ENCODE assay signal across 13 mouse cellular contexts in the genomic region with DNA sequence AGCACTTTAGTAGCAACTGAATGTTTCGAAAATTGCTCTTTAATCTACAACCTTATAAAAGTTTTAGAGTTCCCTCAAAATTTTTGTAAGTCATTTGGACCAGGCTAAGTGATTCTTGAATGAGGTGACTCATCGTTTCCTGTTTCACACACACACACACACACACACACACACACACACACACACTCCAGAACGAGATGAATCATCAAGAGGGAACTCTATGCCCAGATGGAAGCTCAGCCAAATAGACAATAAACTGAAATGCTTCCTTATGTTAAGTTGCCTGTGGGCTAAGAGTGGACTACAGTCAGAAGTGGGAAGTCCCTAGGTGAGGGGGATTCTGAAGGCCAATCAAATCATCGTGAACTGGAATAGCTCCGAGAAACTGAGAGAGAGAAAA.
DNase-seq lines count a peak whose midpoint lies in the region; ATAC-seq lines count a peak whose summit lies in the region.
"Had no signal": no experiment of that assay in that cellular context is flagged by ENCODE, and none has a peak within 500 bp of the region (broad histone marks: within the 10 kb centered on the region; RNA-seq: fewer than 3 reads in every experiment).

No protein-coding gene starts in this region.

- no peak overlapping the region for H3K4me2 ChIP-seq in forebrain, embryonic 13.5 days
- H3K4me2 ChIP-seq: heart, embryonic 15.5 days; limb, embryonic 12.5 days; neural tube, embryonic 13.5 days had no signal

- no peak overlapping the region for H3K9ac ChIP-seq in forebrain, embryonic 13.5 days
- H3K9ac ChIP-seq: forebrain, postnatal 0 days; heart, embryonic 15.5 days; limb, embryonic 12.5 days; neural tube, embryonic 13.5 days had no signal

- H3K36me3 ChIP-seq in forebrain, embryonic 13.5 days (ENCODE audit: poor library complexity, severe bottlenecking): no peaks in the 10 kb centered on the region
- no peaks in the 10 kb centered on the region for H3K36me3 ChIP-seq in forebrain, embryonic 10.5 days (replicated peaks)
- H3K36me3 ChIP-seq: heart, embryonic 15.5 days; limb, embryonic 12.5 days; neural tube, embryonic 13.5 days had no signal

- no peak for ATAC-seq in forebrain, embryonic 13.5 days
- ATAC-seq: forebrain, postnatal 0 days had no signal

- intact Hi-C loops in left cerebral cortex, postnatal 4 days (cut with DNase I): no loop called here
- intact Hi-C loops in heart, postnatal 25 days (cut with DNase I): no loop called here

- no peaks in the 10 kb centered on the region for H3K9me3 ChIP-seq in forebrain, embryonic 13.5 days (replicated peaks)
- no peaks in the 10 kb centered on the region for H3K9me3 ChIP-seq in forebrain, embryonic 10.5 days
- H3K9me3 ChIP-seq: heart, embryonic 15.5 days; limb, embryonic 12.5 days; neural tube, embryonic 13.5 days had no signal

- peak; percentile 16 for DNase-seq in left cerebral cortex, adult 11 months (ENCODE audit: low spot score)
- DNase-seq in left cerebral cortex, postnatal 4 days: no peak
- DNase-seq in adipocyte (ENCODE audit: low spot score): peak; percentile 83
- DNase-seq in layer of hippocampus, adult 11-12 months (ENCODE audit: low spot score): peak; percentile 14
- DNase-seq in right cerebral cortex, postnatal 25 days: peak; percentile 20
- DNase-seq in heart, postnatal 25 days (ENCODE audit: low spot score): no peak
- no peak for DNase-seq in forebrain, embryonic 10.5 days (ENCODE audit: extremely low spot score, low spot score)
- DNase-seq: forebrain, postnatal 0 days; kidney, adult 8-10 months had no signal

- no peak overlapping the region for H3K27ac ChIP-seq in forebrain, embryonic 13.5 days
- no peak overlapping the region for H3K27ac ChIP-seq in forebrain, embryonic 10.5 days
- H3K27ac ChIP-seq: heart, embryonic 15.5 days; limb, embryonic 12.5 days; neural tube, embryonic 13.5 days had no signal

- no peaks in the 10 kb centered on the region for H3K4me1 ChIP-seq in forebrain, embryonic 13.5 days
- H3K4me1 ChIP-seq in forebrain, embryonic 10.5 days: no peaks in the 10 kb centered on the region
- H3K4me1 ChIP-seq: heart, embryonic 15.5 days; limb, embryonic 12.5 days; neural tube, embryonic 13.5 days had no signal

- WGBS in forebrain, embryonic 13.5 days: 82% methylated on average over 5 of the region's 5 CpGs
- 85% methylated on average over 5 of the region's 5 CpGs for WGBS in forebrain, embryonic 10.5 days

- H3K4me3 ChIP-seq in forebrain, embryonic 13.5 days: no peak overlapping the region
- no peak overlapping the region for H3K4me3 ChIP-seq in forebrain, embryonic 10.5 days
- H3K4me3 ChIP-seq: heart, embryonic 15.5 days; limb, embryonic 12.5 days; neural tube, embryonic 13.5 days had no signal

- H3K27me3 ChIP-seq in forebrain, embryonic 13.5 days: no peaks in the 10 kb centered on the region
- no peaks in the 10 kb centered on the region for H3K27me3 ChIP-seq in forebrain, embryonic 10.5 days (ENCODE audit: poor library complexity, severe bottlenecking)
- H3K27me3 ChIP-seq: heart, embryonic 15.5 days; limb, embryonic 12.5 days; neural tube, embryonic 13.5 days had no signal

Comparison
In these comparisons a context has a peak if more than half of its experiments do, and no peak if none do; other contexts are left out.
1. DNase-seq: peak in left cerebral cortex, adult 11 months (single experiment), adipocyte (single experiment), layer of hippocampus, adult 11-12 months (single experiment) and right cerebral cortex, postnatal 25 days (single experiment); none in left cerebral cortex, postnatal 4 days (single experiment), heart, postnatal 25 days (single experiment) and forebrain, embryonic 10.5 days (single experiment).